Mouse (Mus musculus) 3T3-L1 (cell line): Measurements from ENCODE around the gene Chst4.
"Not testable (repeated sequence)": the region's sequence is repeated elsewhere in the genome, so short reads cannot be mapped to it uniquely, and the experiment has no call there.

Experiments used
- DNase-seq: peaks from one replicate; pipeline ENCODE4 v3.0.0-alpha.2; 2015; ENCODE audit warnings: low read depth, low spot score

Chst4 gene

GRCm38 (mm10) chr8:110039659-110040058, at the start of gene Chst4:
TSS of gene Chst4 (minus strand) at chr8:110039740.
- DNase-seq = no peak

- no peak for DNase-seq
These were observed 43.0 kb upstream of the Chst4 start for GRCm38 (mm10) chr8:110082416-110083105.

- DNase-seq = no peak
These were observed 40.0 kb upstream of the Chst4 start, which contains the start of gene Zfp612 for GRCm38 (mm10) chr8:110079282-110080221. TSS of gene Zfp612 (plus strand) at chr8:110079746.

- no peak for DNase-seq
These were observed 35.0 kb upstream of the Chst4 start for GRCm38 (mm10) chr8:110074496-110074895.

- peak; percentile 81 for DNase-seq
These were observed 32.1 kb upstream of the Chst4 start for GRCm38 (mm10) chr8:110071600-110071999.

- DNase-seq = no peak
These were observed 30.2 kb upstream of the Chst4 start for GRCm38 (mm10) chr8:110069706-110070105.

- DNase-seq = no peak
These were observed 26.1 kb upstream of the Chst4 start for GRCm38 (mm10) chr8:110065676-110066075.

GRCm38 (mm10) chr8:110064606-110065365, 25.2 kb upstream of the Chst4 start:
- DNase-seq = no peak

GRCm38 (mm10) chr8:110064161-110064560, 24.6 kb upstream of the Chst4 start:
- DNase-seq = no peak

- DNase-seq = no peak
These were observed 18.7 kb upstream of the Chst4 start for GRCm38 (mm10) chr8:110058207-110058606.

- no peak for DNase-seq
These were observed 11.7 kb upstream of the Chst4 start for GRCm38 (mm10) chr8:110051208-110051607.

- DNase-seq = peak; percentile 66
These were observed 969 bp upstream of the Chst4 start for GRCm38 (mm10) chr8:110040509-110040908.

GRCm38 (mm10) chr8:110039216-110039615, 324 bp downstream of the Chst4 start:
- peak; percentile 56 for DNase-seq

- DNase-seq = no peak
These were observed 3.4 kb downstream of the Chst4 start for GRCm38 (mm10) chr8:110036156-110036555.

- DNase-seq = no peak
These were observed 5.2 kb downstream of the Chst4 start for GRCm38 (mm10) chr8:110034331-110034730.

GRCm38 (mm10) chr8:110033771-110034170, 5.8 kb downstream of the Chst4 start:
- DNase-seq = not testable (repeated sequence)

- DNase-seq = no peak
These were observed 16.7 kb downstream of the Chst4 start for GRCm38 (mm10) chr8:110022768-110023344.

GRCm38 (mm10) chr8:110022081-110022480, 17.5 kb downstream of the Chst4 start:
- DNase-seq = no peak

GRCm38 (mm10) chr8:110010868-110011267, 28.7 kb downstream of the Chst4 start:
- peak; percentile 79 for DNase-seq

- no peak for DNase-seq
These were observed 30.5 kb downstream of the Chst4 start for GRCm38 (mm10) chr8:110008995-110009446.
